Mouse (Mus musculus): Measurements from ENCODE around the gene Ttc34.

DNA sequence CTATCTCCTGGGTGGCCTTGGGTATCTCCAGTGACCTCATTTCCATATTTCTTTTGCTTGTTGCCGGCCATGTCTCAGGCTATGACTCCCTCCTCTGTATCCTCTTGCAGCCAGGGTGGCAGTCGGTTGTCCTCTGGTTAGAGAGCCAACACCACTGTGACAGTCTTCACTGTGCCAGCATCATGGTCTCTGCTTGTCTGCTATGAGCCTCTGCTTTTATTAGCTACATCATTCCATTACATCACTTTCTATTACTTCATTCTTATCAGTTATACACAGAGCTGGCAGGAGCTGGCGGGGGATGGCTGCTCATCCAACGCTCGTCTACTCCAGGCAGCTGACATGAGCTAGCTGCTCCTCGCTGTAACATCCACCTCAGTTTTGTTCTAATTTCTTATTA is 43.5 kb downstream of the Ttc34 start:
- TF ChIP-seq POLR2AphosphoS5 (IDR thresholded peaks at IDR 0.05; ENCODE audit: insufficient replicate concordance, low read depth, low read length) (no peak), GATA2 (IDR thresholded peaks at IDR 0.05; ENCODE audit: borderline replicate concordance, low read depth, low read length) (no peak), TAL1 (conservative IDR thresholded peaks at IDR 0.05; ENCODE audit: low read depth, low read length) (peak; percentile 41), CTCF (IDR thresholded peaks at IDR 0.05; ENCODE audit: low read depth, low read length) (no peak)

All from G1E (cell line).